Mouse (Mus musculus): ENCODE results near the gene AC161166.1.

Gene AC161166.1

DNA sequence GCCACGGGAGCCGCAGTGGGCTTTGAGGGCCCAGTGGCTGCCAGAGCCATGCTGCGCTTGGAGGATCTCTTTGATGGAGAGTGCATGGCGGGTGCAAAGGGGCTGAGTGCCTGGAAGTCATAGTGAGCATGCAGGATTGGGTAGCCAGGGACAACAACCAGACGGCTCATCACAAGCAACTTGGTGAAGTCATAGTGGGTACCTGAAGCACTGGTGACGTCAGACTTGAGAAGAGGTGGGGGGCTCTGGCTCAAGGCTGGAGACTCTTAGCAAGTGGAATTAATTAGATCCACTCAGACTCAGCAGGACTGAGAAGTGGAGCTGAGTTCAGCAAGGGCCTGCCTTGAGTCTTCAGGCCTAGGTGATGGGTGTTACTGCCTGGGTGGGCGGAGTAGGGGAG is at the start of gene AC161166.1:
Gene AC161166.1, minus strand, starts transcription at position 101 of the 400 bp plus-strand sequence.
- no peak for DNase-seq (ENCODE audit: low read depth in 2 of 2, low spot score in 2 of 2)

DNA sequence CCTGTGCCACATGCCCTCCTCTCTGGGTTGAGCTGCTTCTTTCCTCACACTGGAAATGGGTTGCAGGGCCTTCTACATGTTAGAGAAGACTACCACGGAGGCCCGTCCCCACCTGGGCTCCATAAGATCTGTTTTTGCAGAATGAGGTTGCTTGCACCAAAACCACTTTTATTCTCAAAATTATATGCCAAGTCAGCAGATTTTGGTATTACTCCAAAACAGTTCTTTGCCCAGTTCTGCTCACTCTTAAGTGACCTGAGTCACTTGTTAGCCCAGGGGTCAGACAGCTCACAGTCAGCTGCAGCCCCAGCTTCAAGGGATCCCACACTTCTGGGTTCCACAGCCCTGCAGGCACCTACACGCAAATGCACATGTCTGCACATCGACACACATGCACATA is 49.2 kb upstream of the AC161166.1 start:
- no peak for DNase-seq (ENCODE audit: low read depth in 2 of 2, low spot score in 2 of 2)

DNA sequence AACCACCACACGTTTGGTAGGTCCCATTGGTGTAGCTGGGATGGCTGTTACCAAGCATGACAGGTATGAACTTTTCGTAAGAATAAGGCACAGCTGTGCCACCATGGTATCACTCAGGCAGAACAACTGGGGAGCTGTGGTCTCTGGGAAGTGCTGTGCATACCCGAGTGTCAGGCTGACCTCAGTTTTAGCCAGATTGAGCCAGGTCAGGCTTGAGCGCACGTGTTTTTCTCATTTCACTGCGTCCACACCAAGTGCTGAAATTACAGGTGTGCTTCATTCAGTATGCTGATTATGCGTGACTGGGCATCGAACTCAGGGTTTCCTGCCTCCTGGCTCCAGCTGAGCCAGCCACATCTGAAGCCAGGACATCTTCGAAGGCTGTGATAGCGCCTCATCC is 43.5 kb upstream of the AC161166.1 start:
- DNase-seq (ENCODE audit: low read depth in 2 of 2, low spot score in 2 of 2): no peak

DNA sequence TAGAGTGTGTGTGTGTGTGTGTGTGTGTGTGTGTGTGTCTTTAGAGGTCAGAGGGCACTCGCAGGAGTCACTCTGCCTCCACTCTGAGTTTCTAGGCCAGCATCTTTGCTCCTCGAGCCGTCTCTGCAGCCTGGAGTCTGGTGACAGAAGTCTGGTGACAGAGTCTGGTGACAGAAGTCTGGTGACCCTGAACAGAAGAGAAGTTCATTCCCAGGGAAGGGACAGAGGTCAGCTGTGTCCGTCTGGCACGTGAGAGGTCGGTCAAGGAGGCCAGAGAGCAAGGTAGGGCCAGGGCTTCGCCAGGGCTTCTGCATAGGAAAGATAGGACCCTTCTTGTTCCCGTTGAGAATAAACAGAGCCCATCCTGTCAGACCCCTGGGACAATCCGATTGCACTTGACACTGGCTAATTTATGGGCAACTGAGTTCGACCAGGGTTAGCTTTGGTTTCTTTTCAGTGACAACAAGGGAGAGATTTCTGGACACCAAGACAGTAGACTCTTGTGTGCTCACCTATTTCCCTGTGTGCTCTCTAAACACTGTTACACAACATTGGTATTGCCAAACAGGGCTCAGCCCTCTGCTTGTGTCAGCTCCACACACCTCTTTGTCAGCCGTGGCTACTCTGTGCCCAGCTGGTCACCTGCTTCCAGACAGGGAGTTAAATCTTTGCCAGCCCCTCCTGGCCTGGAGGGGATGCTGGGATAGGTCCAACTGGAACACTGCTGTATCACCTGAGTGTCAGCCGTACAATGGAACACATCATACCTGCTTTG is 39.9 kb upstream of the AC161166.1 start:
- DNase-seq (ENCODE audit: low read depth in 2 of 2, low spot score in 2 of 2): no peak

DNA sequence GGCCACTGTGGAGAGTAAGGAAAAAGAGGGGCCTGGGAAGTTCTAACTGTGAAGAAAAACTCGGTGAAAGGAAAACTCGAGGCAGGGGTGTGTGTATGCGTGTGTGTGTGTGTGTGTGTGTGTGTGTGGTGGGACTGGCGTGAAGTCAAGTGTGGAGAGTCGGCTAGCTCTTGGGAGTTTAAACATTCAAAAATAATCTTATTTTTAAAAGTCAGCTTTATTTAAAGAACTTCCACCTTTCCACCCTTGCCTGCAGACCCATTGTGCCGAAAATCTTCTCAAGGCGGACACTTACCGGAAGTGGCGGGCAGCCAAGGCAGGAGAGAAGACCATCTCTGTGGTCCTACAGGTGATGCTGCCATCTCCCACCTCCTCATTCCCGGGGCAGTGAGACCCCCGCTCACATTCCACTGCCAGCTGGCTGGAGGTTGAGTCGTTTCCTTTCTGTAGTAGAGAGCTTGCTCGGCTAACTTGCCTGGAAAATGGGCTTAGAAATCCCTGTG is 35.3 kb upstream of the AC161166.1 start:
- DNase-seq (ENCODE audit: low read depth in 2 of 2, low spot score in 2 of 2): no peak

DNA sequence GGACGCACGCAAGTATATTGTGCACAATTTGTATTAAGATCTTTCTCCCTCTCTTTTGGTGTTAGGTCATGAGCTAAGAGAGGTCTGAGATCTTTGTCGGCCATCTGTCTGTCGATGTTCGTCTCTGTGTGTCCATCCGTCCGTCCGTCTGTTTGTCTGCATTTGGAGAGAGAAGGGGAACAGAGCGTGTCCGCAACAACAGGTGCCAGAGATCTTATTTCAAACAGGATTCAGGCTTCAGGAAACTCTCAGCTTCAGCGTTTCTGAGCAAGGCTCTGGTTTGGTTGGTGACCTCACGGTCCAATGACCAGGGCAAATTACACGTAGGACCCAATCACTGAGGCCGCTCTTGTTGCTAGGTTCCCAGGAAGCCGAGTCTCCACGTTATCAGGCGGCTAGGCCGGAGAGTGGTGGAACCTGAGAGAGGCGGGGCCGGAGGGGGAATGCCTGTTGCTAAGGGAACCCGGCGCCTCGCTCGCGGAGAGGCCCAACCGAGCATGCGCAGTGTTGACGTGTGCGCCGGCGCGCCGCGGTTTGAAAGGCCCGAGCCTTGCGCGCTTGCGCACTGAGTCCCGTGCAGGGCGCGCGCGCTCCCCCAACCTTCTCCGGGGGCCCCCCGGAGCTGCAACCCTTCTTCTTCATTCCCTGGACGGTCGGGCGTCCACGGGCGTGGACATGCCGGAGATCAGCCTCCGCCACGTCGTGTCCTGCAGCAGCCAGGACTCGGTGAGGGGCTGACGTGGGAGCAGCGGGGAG is 34.6 kb upstream of the AC161166.1 start:
- peak; percentile 98 to 99 for DNase-seq (ENCODE audit: low read depth in 2 of 2, low spot score in 2 of 2)

DNA sequence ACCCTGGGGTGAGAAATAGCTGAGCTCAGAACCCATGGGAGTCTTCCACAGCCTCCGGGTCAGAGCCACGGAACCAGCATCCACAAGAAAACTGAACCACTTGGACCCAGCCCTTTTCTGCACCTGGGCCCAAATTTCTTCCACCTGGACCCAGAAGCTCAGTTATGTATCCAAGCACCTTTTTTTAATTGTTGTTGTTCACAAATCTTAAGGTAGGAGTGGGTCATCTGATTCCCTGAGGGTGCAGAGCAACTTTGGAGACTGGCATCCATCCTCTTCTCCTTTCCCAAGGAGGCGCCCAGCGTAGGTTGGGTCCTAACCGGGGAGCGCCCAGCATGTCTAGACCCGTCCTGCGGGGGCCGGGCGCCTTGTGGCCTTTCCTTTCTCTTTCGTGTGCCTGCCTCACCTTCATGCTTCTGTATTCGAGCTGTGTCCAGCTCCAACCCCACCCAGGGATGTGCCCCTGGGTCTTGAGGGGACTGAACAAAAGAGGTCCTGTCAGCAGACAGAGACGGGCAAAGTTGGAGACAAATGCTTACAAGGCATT is 33.9 kb upstream of the AC161166.1 start, which contains the start of the genes Pinlyp and Xrcc1:
Gene Pinlyp, minus strand, starts transcription at position 51 of the 547 bp plus-strand sequence.
Gene Xrcc1, plus strand, starts transcription at position 222 of the 547 bp plus-strand sequence.
- no peak for DNase-seq (ENCODE audit: low read depth in 2 of 2, low spot score in 2 of 2)

DNA sequence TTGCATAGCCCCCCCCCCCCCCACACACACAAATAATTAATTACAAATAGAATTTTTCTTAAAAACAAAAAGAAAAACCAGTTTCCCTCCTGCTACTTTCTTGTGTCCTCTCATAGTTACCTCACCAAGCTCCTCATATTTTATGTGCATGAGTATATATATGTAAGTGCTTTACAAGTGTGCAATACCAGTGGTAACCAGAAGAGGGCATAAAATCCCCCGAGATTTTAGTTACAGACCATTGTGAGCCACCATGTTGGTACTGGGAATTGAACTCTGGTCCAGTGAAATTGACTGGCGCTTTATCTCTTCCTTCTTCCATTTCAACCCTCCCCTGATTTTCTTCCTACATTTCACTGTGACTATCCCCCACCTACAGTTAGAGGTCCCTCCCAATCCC is 32.3 kb upstream of the AC161166.1 start:
- no peak for DNase-seq (ENCODE audit: low read depth in 2 of 2, low spot score in 2 of 2)

DNA sequence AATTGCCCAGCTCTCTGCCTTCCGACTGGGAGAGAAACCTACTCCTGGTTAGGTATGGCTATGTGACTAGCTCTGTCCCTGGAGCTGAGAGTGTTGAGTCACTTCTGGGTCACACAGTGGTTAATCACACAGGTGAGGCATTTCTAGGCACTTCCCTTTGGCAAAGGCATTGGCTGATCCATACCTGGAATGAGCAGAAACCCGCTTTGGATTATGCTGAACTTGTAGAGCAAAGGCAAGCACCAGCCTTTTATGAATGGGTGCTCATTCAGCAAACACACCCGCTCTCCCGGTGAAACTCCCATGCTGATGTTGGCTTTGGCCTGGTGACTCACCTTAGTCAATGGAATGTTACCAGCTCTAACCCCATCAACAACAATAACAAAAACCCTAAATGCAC is 27.4 kb upstream of the AC161166.1 start:
- no peak for DNase-seq (ENCODE audit: low read depth in 2 of 2, low spot score in 2 of 2)

DNA sequence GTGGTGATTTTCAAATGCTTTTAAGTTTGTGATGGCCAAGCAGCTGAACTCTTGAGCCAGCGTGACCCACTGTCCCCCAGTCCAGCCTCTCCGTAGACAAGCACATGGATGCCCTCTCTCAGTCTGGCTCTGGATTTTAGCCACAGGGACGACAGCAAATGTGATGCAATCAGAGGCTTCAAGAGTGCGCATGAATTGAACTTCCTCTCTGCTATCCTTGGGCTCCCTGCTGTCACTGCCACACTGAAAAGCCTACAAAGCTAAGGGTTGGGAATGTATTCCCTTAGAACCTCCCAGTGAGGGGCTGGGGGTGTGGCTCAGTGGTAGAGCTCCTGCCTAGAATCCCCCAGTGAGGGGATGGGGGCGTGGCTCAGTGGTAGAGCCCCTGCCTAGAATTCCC is 26.4 kb upstream of the AC161166.1 start:
- DNase-seq (ENCODE audit: low read depth in 2 of 2, low spot score in 2 of 2): no peak

DNA sequence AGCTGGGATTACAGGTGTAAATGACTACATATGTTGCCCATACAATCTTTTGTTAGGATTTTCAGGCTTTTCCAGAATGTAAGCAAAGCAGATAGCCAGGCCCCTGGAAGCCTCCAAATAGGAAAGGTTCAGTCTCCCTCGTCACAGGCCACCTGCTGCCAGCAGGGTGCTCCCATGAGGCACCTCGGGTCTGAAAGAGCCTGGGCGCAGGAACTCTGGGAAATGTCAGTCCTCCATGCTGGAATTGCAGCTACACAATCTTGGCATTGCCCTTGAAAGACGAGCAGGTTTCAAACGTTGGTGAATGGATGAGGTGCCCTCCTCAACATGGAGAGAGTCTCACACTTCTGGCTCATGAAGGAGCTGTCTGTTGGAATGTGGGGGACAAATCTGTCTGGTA is 25.9 kb upstream of the AC161166.1 start:
- DNase-seq (ENCODE audit: low read depth in 2 of 2, low spot score in 2 of 2): no peak

DNA sequence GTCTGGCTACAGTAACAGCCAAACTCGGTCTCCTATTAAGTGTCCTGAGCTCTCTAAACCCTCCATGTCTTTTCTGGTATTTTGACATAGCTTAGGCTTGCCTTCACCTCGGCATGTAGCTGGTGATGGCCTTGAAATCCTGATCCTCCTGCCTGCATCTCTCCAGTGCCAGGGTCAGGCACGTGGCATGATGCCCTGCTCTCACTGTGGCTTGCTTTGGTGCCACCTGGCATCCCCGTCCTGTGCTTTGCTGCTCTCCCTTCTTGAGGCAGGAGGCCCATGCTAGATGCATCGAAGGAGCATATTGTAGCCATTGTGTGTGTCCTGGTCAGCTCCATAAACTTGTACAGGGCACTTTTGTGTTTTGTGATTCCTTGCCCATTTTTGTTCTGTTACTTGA is 25.3 kb upstream of the AC161166.1 start:
- no peak for DNase-seq (ENCODE audit: low read depth in 2 of 2, low spot score in 2 of 2)

DNA sequence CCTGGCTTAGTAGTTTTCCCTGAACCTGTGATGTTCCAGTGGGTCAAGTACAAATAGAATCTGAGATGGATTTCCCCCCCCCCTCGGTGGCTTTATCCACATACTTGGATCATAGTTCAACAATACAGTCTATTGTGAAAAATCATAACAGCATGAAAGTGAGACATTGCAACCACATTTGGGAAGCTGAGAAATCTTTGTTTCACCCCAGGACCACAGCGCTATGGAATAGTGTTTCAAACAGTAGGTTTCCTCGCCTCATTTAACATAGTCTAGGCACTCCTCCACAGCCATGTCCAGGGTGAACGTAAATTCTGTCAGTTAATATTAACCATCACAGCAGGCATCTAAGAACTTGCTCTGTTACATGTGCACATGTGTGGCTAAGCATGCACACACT is 24.8 kb upstream of the AC161166.1 start:
- no peak for DNase-seq (ENCODE audit: low read depth in 2 of 2, low spot score in 2 of 2)

DNA sequence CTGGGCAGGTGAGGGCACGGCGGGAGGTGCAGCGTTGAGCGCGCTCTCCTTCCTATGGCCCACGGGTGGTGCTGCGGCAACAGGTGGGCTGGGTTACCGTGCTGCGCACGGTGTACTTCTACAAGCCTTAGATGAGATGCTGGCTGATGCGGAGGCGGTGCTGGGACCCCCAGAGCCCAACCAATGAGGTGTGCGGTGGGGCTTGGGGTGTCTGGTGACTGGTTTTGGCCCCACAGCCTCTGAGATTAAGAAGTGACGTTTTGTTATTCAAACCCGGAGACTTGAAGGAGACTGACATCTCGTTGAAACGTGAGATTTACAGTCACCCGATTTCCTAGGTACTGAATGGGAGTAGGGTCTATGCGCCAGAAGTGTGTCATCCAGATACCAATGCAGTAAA is 22.0 kb upstream of the AC161166.1 start:
- DNase-seq (ENCODE audit: low read depth in 2 of 2, low spot score in 2 of 2): no peak

DNA sequence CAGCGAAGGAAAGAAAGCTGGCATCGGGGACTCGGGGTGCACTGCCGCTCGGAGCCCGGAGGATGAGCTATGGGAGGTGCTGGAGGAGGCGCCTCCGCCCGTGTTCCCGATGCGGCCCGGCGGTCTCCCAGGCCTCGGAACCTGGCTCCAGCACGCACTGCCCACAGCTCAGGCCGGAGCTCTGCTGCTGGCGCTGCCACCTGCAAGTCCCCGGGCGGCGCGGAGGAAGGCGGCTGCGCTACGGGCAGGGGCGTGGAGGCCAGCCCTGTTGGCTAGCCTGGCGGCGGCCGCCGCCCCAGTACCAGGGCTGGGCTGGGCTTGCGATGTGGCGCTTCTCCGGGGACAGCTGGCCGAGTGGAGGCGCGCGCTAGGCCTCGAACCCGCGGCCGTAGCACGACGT is 21.6 kb upstream of the AC161166.1 start:
- no peak for DNase-seq (ENCODE audit: low read depth in 2 of 2, low spot score in 2 of 2)

DNA sequence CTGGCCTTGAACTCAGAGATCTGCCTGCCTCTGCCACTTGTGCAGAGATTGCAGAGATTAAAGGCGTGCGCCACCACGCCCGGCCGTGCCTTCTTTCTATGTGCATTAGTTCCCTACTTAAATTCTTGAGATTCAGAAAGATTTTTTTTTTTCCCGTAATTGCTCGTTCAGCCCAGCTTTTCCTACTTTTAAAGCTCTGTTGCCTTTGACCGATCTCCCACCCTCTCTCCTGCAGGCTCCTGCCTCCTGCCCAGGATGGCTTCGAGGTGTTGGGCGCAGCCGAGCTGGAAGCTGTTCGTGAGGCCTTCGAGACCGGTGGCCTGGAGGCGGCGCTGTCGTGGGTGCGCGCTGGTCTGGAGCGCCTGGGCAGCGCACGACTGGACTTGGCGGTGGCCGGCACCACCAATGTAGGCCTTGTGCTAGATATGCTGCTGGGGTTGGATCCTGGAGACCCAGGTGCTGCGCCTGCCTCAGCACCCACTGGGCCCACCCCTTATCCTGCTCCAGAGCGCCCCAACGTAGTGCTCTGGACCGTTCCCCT is 20.8 kb upstream of the AC161166.1 start:
- DNase-seq (ENCODE audit: low read depth in 2 of 2, low spot score in 2 of 2): no peak

DNA sequence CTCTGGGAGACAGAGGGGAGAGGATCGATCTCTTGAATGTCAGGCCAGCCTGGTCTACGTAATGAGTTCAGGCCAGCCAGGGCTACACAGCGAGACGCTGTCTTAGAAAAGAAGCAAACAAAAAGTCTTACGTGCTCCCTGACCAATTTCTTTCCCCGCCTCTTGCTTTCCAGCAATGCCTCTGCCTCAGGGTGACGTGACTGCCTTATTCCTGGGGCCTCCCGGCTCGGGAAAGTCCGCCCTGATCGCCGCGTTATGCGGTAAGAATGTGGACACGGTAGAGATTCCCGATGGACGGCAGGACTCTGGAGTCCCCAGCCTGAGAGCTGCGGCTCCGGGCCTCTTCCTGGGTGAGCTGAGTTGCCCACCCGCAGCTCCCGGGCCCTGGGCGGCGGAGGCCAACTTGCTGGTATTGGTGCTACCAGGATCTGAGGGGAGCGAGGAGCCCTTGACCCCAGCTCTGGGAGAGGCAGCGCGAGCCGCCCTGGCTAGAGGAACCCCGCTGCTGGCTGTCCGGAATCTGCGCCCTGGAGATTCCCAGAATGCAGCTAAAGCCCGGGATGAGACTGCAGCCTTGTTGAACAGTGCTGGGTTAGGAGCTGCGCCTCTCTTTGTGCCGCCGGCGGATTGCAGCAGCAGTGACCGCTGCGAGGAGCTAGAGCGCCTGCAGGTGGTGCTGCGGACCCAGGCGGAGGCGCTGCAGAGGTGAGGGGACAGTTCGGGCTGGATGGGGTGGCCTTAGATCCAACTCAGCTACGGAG is 19.1 kb upstream of the AC161166.1 start:
- DNase-seq (ENCODE audit: low read depth in 2 of 2, low spot score in 2 of 2): peak; percentile 44 to 52

DNA sequence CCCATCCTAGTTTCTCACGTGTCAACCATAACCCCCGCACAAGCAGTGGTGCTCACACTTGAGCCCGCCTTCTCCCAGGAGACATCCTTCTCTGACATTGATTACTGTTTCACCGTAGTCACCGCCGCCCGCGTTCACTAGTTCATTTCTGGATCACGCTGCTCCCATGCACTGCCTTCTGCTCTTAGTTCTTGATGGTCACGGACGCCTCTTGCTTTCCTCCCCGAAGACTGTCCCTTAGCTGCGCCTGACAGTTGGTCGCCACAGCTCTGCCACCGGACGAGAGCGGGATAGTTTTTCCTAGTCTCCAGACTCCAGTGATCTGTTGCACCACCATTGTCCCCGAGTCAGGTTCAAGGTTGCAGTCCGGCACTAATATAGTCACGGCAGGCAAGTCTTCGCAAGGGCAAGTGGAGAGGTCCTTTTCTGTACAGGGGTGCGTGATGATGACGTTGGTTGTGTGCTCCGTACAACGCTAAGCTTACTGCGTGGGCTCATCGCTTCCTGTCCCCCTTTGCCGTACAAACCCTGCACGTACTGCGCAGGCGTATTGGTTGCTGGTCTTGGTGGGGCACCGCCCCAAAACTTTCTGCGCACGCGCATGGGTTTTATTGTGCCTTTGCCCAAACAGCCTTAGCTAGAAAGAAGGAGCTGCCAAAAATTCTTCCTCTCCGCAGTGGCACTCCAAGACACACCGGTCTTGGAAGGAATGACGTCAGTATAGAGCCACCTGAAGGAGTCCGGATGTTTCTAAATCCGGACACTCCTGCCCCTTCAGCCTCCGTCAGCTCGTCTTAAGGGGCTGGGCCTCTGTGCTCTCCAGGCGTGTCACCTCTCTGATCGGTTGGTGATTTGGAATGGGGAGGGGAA is 18.0 kb upstream of the AC161166.1 start, which contains the start of gene Irgq:
Gene Irgq, plus strand, starts transcription at position 628 of the 870 bp plus-strand sequence.
- DNase-seq (ENCODE audit: low read depth in 2 of 2, low spot score in 2 of 2): peak; percentile 97 to 98

DNA sequence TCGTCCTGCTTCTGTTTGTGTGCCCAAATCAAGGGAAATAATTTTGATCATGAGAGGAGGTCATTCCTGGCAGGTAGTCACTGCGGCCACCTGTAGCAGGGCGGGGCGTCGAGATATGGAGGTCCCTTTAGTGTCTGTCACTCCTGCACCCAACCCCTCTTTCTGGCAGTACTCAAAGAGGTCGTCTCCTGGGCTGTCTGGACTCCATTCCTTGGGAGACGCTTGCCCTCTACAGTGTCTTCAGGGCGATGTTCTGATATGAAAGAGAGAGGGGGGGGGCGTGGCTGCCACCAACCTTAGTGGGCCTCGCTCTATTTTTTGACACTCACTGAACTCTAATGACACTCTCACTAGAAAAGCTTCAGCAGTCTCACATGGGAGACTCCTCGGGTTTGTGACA is 17.3 kb upstream of the AC161166.1 start:
- DNase-seq (ENCODE audit: low read depth in 2 of 2, low spot score in 2 of 2): no peak

DNA sequence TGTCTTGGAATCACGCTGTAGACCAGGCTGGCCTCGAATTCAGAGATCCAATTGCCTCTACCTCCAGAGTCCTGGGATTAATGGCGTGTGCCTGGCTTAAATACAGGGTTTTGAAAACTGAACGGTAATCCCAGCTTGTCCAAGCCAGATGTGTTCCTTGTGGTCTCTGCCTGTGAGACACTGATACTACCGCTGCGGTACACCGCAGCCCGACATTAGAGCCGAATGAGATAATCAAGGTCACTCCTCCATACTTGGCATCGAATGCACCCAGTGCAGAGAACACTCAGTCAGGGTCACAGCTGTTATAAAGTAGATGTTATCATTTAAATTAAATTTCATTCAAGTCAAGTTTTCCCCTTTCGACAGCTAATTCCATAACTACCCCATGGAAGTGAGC is 16.6 kb upstream of the AC161166.1 start:
- no peak for DNase-seq (ENCODE audit: low read depth in 2 of 2, low spot score in 2 of 2)
